Mouse (Mus musculus) ES-Bruce4 (cell line): ENCODE data around the gene Akap13.

Experiments used
- CTCF ChIP-seq: IDR thresholded peaks from one replicate; pipeline ENCODE4 v1.8.1; 2011; ENCODE audit warnings: low read depth, low read length
- POLR2A ChIP-seq: IDR thresholded peaks from one replicate; pipeline ENCODE4 v1.8.1; 2011; ENCODE audit warnings: low read length; ENCODE audit not compliant: insufficient read depth

GRCm38 (mm10) chr7:75415166-75415881 is 40.0 kb upstream of the Akap13 start:
- TF ChIP-seq CTCF (no peak), POLR2A (no peak)
